In the genomic region with DNA sequence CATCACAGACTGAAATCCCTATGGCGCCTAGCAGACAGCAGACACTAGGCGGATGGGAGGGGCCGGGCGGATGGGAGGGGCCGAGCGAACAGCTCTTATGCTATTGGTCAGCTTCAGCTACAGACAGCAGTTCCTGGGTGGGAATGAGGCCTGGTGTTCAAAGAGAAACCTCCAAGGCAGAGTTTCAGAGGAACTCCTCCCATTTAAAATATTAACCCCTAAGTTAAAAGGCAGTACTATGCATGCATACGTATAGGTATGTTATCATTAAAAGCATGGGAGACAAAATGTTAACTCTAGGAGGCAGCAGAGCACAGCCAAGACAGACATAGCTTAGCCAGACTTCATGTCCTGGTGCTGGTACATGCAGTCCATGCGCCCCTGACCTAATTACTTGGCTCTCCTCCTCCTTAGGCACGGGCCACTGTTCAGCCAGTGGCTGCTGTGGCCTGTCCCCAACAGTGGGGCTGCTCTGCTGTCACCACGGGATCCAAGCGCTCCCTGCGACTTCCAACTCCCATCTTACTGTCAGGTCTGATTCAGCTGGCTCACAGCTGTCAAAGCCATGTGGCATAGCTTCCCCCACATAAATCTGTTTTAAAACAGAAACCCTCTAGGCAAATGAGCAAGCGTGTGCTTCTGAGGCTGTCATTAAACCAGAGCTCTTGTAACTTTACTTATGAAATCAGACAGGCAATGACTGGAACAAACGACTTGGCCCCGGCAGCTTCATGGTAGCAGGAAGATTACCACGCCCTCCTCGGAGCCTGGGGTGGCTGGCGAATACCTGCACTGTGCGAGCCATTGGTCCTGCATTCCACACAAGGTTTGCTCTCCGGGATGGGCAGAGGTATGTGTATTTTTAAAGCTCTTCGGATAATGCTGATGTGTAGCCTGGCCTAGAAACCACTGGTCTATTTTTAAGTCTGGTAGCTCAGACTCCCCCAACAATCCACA, we compare ENCODE assay signal across 8 mouse cellular contexts. TPM values are rescaled to one million over a fixed set of nuclear protein-coding genes. Genes with fewer than 3 reads are reported as not detected.
A peak's percentile ranks its signal among the peaks of the same experiment; 100 is the strongest.
DNase-seq lines count a peak whose midpoint lies in the region; ATAC-seq and TF ChIP-seq lines count a peak whose summit lies in the region.

No protein-coding gene starts in this region.

- H3K4me1 ChIP-seq in CH12.LX (ENCODE audit: control insufficient read depth in 1 of 2, insufficient read depth in 2 of 2) = peaks cover 20 to 54% of the 10 kb centered on the region in 2 experiments
- H3K4me1 ChIP-seq in brown adipose tissue, adult 24 weeks (ENCODE audit: control insufficient read depth, insufficient read depth, insufficient read length, low read length) = peaks cover 7% of the 10 kb centered on the region
- H3K4me1 ChIP-seq in intestine, embryonic 14.5 days (replicated peaks; ENCODE audit: control insufficient read depth, insufficient read depth, low read length) = peaks cover 5% of the 10 kb centered on the region

- peak in 1 of 2 experiments; percentile 51; a peak in 2 of 4 replicates for TF ChIP-seq CTCF in CH12.LX (conservative IDR thresholded peaks at IDR 0.05 in 1 of 2, IDR thresholded peaks at IDR 0.05 in 1 of 2; ENCODE audit: low read depth in 2 of 2, low read length in 2 of 2)
- peak; percentile 51 for TF ChIP-seq CTCF in left cerebral cortex, adult 2 months (IDR thresholded peaks at IDR 0.05)

- WGBS in intestine, embryonic 14.5 days = 61% methylated on average over 21 of the region's 21 CpGs

- H3K9ac ChIP-seq in CH12.LX (ENCODE audit: insufficient read depth, low read depth) = no peak overlapping the region
- no peak overlapping the region for H3K9ac ChIP-seq in intestine, embryonic 14.5 days (ENCODE audit: low read length)

- no peaks in the 10 kb centered on the region for H3K79me2 ChIP-seq in CH12.LX (replicated peaks; ENCODE audit: control insufficient read depth, extremely low read depth, insufficient read depth, poor library complexity, severe bottlenecking)

- TF ChIP-seq RAD21 in CH12.LX (IDR thresholded peaks at IDR 0.05; ENCODE audit: low read depth, low read length) = peak; percentile 46

- 0 out of 2 replicates have a peak, but pooled peaks have one; percentile 71 for ATAC-seq in intestine, embryonic 14.5 days (replicated peaks; ENCODE audit: low FRiP score, low TSS enrichment, low read depth)

- H3K27ac ChIP-seq in CH12.LX (ENCODE audit: insufficient read depth, low read depth) = peak overlapping the region; percentile 18
- peak overlapping the region; percentile 16; the same call in 1 of the 2 replicates for H3K27ac ChIP-seq in brown adipose tissue, adult 24 weeks (replicated peaks; ENCODE audit: low read depth, low read length)
- 0 out of 2 replicates have a peak overlapping the region, but pooled peaks have one; percentile 6 for H3K27ac ChIP-seq in intestine, embryonic 14.5 days (ENCODE audit: low read depth)
- H3K27ac ChIP-seq in left cerebral cortex, adult 2 months = peak overlapping the region; percentile 50; the same call in 1 of the 2 replicates

- TF ChIP-seq EP300 in CH12.LX (IDR thresholded peaks at IDR 0.05; ENCODE audit: low read length) = no peak

- intact Hi-C loops in left cerebral cortex, adult 2 months (cut with DNase I) = loop anchor here (1.0 to 2.0 kb wide), 3 partner anchors 53 to 106 kb away; a partner anchor contains a TSS

- no peak for TF ChIP-seq POLR2A in CH12.LX (IDR thresholded peaks at IDR 0.05; ENCODE audit: low read depth, low read length)

- peaks cover 21 to 65% of the 10 kb centered on the region in 2 experiments for H3K36me3 ChIP-seq in CH12.LX (replicated peaks in 1 of 2; ENCODE audit: control insufficient read depth in 1 of 2, insufficient read depth in 1 of 2, low read length in 1 of 2)
- H3K36me3 ChIP-seq in intestine, embryonic 14.5 days (ENCODE audit: control insufficient read depth, insufficient read depth, low read length) = peaks cover 26% of the 10 kb centered on the region

- H3K9me3 ChIP-seq in CH12.LX (replicated peaks; ENCODE audit: low read length) = no peaks in the 10 kb centered on the region
- H3K9me3 ChIP-seq in intestine, embryonic 14.5 days (ENCODE audit: control insufficient read depth, low read length) = no peaks in the 10 kb centered on the region

- peak; percentile 66 for DNase-seq in CH12.LX (ENCODE audit: extremely low read depth)
- peak; percentile 18 to 31 for DNase-seq in gastrocnemius, adult 8-10 months (ENCODE audit: low spot score in 2 of 2)
- no peak for DNase-seq in intestine, embryonic 14.5 days (ENCODE audit: low spot score)
- DNase-seq in left cerebral cortex, adult 2 months (ENCODE audit: extremely low spot score in 1 of 2, low spot score in 2 of 2) = peak in 1 of 2 experiments; percentile 54
- DNase-seq in lung, postnatal 4 days = peak; percentile 62 to 83
- DNase-seq in skeletal muscle tissue, adult 2 months (ENCODE audit: low read depth, low spot score) = peak; percentile 62
- DNase-seq in spleen, postnatal 36 days (ENCODE audit: low spot score in 2 of 2) = no peak

- no peak overlapping the region for H3K4me3 ChIP-seq in CH12.LX (replicated peaks in 1 of 3; ENCODE audit: low read depth in 2 of 3, low read length in 2 of 3, poor library complexity in 1 of 3)
- no peak overlapping the region for H3K4me3 ChIP-seq in brown adipose tissue, adult 24 weeks (ENCODE audit: insufficient read depth, low read depth, low read length)
- no peak overlapping the region for H3K4me3 ChIP-seq in intestine, embryonic 14.5 days (ENCODE audit: low read depth, low read length)
- H3K4me3 ChIP-seq in left cerebral cortex, adult 2 months = no peak overlapping the region

- dilution Hi-C loops in CH12.LX (cut with MboI; ENCODE audit: extremely low pct_ligation_motif_present, extremely low pct_unique_long_range_greater_than_20kb, low sequenced_read_pairs) = no loop called here

- H3K4me2 ChIP-seq in CH12.LX (ENCODE audit: insufficient read depth, low read depth, poor library complexity, severe bottlenecking) = peak overlapping the region; percentile 73
- H3K4me2 ChIP-seq in intestine, embryonic 14.5 days (ENCODE audit: low read length) = no peak overlapping the region

- in situ Hi-C loops in CH12.LX (cut with MboI; ENCODE audit: low pct_ligation_motif_present, low pct_unique_long_range_greater_than_20kb, low sequenced_read_pairs) = no loop called here

- H3K27me3 ChIP-seq in CH12.LX (replicated peaks) = no peaks in the 10 kb centered on the region
- H3K27me3 ChIP-seq in intestine, embryonic 14.5 days (replicated peaks; ENCODE audit: control insufficient read depth, insufficient read depth, low read length) = no peaks in the 10 kb centered on the region

TF ChIP-seq in CH12.LX, 34 proteins besides CTCF, POLR2A, EP300 and RAD21:
- TF ChIP-seq MEF2A (IDR thresholded peaks at IDR 0.05; ENCODE audit: borderline replicate concordance, low read depth, low read length) (no peak), MYC (IDR thresholded peaks at IDR 0.05; ENCODE audit: low read depth, low read length) (peak; percentile 63; the same call in 1 of the 2 replicates), SIN3A (IDR thresholded peaks at IDR 0.05; ENCODE audit: low read length) (peak; percentile 97), MAX (IDR thresholded peaks at IDR 0.05; ENCODE audit: low read length) (peak; percentile 90), CHD1 (IDR thresholded peaks at IDR 0.05; ENCODE audit: low read depth, low read length) (no peak), SMC3 (IDR thresholded peaks at IDR 0.05; ENCODE audit: low read depth, low read length) (peak; percentile 33), BHLHE40 (IDR thresholded peaks at IDR 0.05; ENCODE audit: low read depth, low read length) (peak; percentile 29; the same call in 1 of the 2 replicates), IRF4 (IDR thresholded peaks at IDR 0.05; ENCODE audit: low read depth, low read length) (peak; percentile 7; the same call in 1 of the 2 replicates), ETS1 (conservative IDR thresholded peaks at IDR 0.05; ENCODE audit: low read depth, low read length) (peak; percentile 72), MXI1 (IDR thresholded peaks at IDR 0.05; ENCODE audit: low read depth, low read length) (peak; percentile 98)

RNA-seq across cellular contexts. Expression of a gene that starts 52.3 kb away (rescaled TPM):
- total RNA-seq in CH12.LX (2012; rRNA removed) (21.7 and 22.6 TPM in 2 replicates), CH12.LX (2014; rRNA removed) (12.7 and 14.8 TPM in 2 replicates)
- polyA plus RNA-seq in CH12.LX (2012; ENCODE audit: insufficient read length, low read depth) = 16.8 and 20.9 TPM in 2 replicates
- polyA plus RNA-seq in brown adipose tissue, adult 24 weeks (2012; ENCODE audit: insufficient read depth, insufficient read length, missing spikeins) = 7.4 and 11.4 TPM in 2 replicates
- 10 to 100 TPM; 32.4 to 41.9 (median 36.2) TPM for total RNA-seq in gastrocnemius, adult 8-10 months (2022)
- 42.6 and 46.8 TPM in 2 replicates for polyA plus RNA-seq in intestine, embryonic 14.5 days (2014; fragmentation: Nextera tagmentation; extraction: Ambion mirVana)
- total RNA-seq in left cerebral cortex, adult 2 months (2021) = 10 to 100 TPM; 50.0 to 50.2 TPM

Comparison
In these comparisons a context has a peak if more than half of its experiments do, and no peak if none do; other contexts are left out.
1. DNase-seq: peak in CH12.LX (single experiment), gastrocnemius, adult 8-10 months (2 of 2), lung, postnatal 4 days (2 of 2) and skeletal muscle tissue, adult 2 months (single experiment); none in intestine, embryonic 14.5 days (single experiment) and spleen, postnatal 36 days (0 of 2).
2. Peak in every context shown above with its lines, with median percentiles within 50 percentile points of each other: H3K27ac ChIP-seq.